Mouse (Mus musculus): ENCODE data around the gene Gm43517. TPM values are rescaled to one million over a fixed set of nuclear protein-coding genes. Genes with fewer than 3 reads are reported as not detected.

The Gm43517 gene
- polyA plus RNA-seq, 1 experiment from 2014 or later, result 0.07 TPM

Other genes with a start within 250 kb of the Gm43517 start
- 0.41 and 0.92 TPM in 2 replicates for gene Foxg1, start 2.5 kb upstream of the Gm43517 start, polyA plus RNA-seq (2014; fragmentation: Nextera tagmentation; extraction: Ambion mirVana)